Mouse (Mus musculus) hindbrain, embryonic 13.5 days (tissue): ENCODE measurements around the gene Siva1. TPM values are rescaled to one million over a fixed set of nuclear protein-coding genes. Genes with fewer than 3 reads are reported as not detected.
A peak's percentile ranks its signal among the peaks of the same experiment; 100 is the strongest.

Experiments
- ATAC-seq: fragments of 200-750 bp; cut with Nextera tagmentation; 2 replicates; pipeline ENCODE4 v1.8.0; 2017; ENCODE audit warnings: moderate TSS enrichment; ENCODE audit not compliant: low FRiP score
- H3K27ac ChIP-seq: fragments of 300-500 bp; sonication (generic); 2 replicates; pipeline ENCODE4 v1.5.1; 2015; ENCODE audit warnings: inconsistent platforms, mild to moderate bottlenecking, moderate library complexity
- H3K27me3 ChIP-seq: fragments of 300-500 bp; sonication (generic); 2 replicates; pipeline ENCODE4 v1.6.1; 2015; ENCODE audit warnings: mild to moderate bottlenecking, inconsistent platforms
- H3K36me3 ChIP-seq: fragments of 300-500 bp; sonication (generic); 2 replicates; pipeline ENCODE4 v1.6.1; 2015; ENCODE audit warnings: mild to moderate bottlenecking, inconsistent platforms
- H3K4me1 ChIP-seq: fragments of 300-500 bp; sonication (generic); replicated peaks from 2 replicates; pipeline ENCODE4 v1.6.1; 2015; ENCODE audit warnings: inconsistent platforms
- H3K4me2 ChIP-seq: fragments of 300-500 bp; sonication (generic); 2 replicates; pipeline ENCODE4 v1.6.1; 2015; ENCODE audit warnings: inconsistent platforms, mild to moderate bottlenecking, moderate library complexity
- H3K4me3 ChIP-seq: fragments of 300-500 bp; sonication (generic); 2 replicates; pipeline ENCODE4 v1.5.1; 2015; ENCODE audit warnings: mild to moderate bottlenecking, inconsistent platforms
- H3K9ac ChIP-seq: fragments of 300-500 bp; sonication (generic); 2 replicates; pipeline ENCODE4 v1.6.1; 2015; ENCODE audit warnings: mild to moderate bottlenecking, inconsistent platforms
- H3K9me3 ChIP-seq: fragments of 300-500 bp; sonication (generic); 2 replicates; pipeline ENCODE4 v1.6.1; 2016; ENCODE audit warnings: inconsistent platforms
- WGBS: fragments of 180-500 bp; shearing (Covaris S2); methylation state at CpG from one replicate; pipeline ENCODE4 v1.1.7; 2015; 5-methylcytosine and 5-hydroxymethylcytosine counted together
- polyA plus RNA-seq: library from polyadenylated mRNA; unstranded; fragments of >200 nt; fragmentation: Nextera tagmentation; extraction: Ambion mirVana; gene quantifications from 2 replicates; pipeline ENCODE4 v1.2.1, GENCODE M21; 2015

Gene Siva1
- polyA plus RNA-seq, 1 experiment from 2014 or later, result 63.8 TPM

GRCm38 (mm10) chr12:112606998-112607397 lies 37.5 kb upstream of the Siva1 start:
- H3K36me3 ChIP-seq, result no peaks in the 10 kb centered on the region
- no peak for ATAC-seq
- 87% methylated on average over 6 of the region's 6 CpGs for WGBS
- no peak overlapping the region for H3K4me3 ChIP-seq
- no peaks in the 10 kb centered on the region for H3K27me3 ChIP-seq
- H3K4me1 ChIP-seq, result peaks cover 9% of the 10 kb centered on the region
- no peak overlapping the region for H3K4me2 ChIP-seq
- H3K9ac ChIP-seq, result no peak overlapping the region
- H3K27ac ChIP-seq, result no peak overlapping the region
- no peaks in the 10 kb centered on the region for H3K9me3 ChIP-seq

GRCm38 (mm10) chr12:112609031-112609430 lies 35.4 kb upstream of the Siva1 start:
- no peaks in the 10 kb centered on the region for H3K36me3 ChIP-seq
- WGBS, result 93% methylated on average over 10 of the region's 10 CpGs

GRCm38 (mm10) chr12:112616668-112617067 lies 27.8 kb upstream of the Siva1 start:
- Histone ChIP-seq H3K27ac (no peak overlapping the region), H3K9me3 (no peaks in the 10 kb centered on the region; the same call in 1 of the 2 replicates), H3K4me3 (no peak overlapping the region), H3K27me3 (peaks cover 35% of the 10 kb centered on the region), H3K4me1 (peaks cover 21% of the 10 kb centered on the region), H3K36me3 (no peaks in the 10 kb centered on the region), H3K4me2 (no peak overlapping the region), H3K9ac (no peak overlapping the region)
- WGBS, result 52% methylated on average over 9 of the region's 9 CpGs
- ATAC-seq, result no peak

More at GRCm38 (mm10) chr12:112609031-112609430, 35.4 kb upstream of the Siva1 start:
- no peak overlapping the region for H3K27ac ChIP-seq
- no peaks in the 10 kb centered on the region for H3K27me3 ChIP-seq
- no peak for ATAC-seq
- no peaks in the 10 kb centered on the region for H3K9me3 ChIP-seq
- H3K4me2 ChIP-seq, result no peak overlapping the region
- H3K4me1 ChIP-seq, result peaks cover 9% of the 10 kb centered on the region
- no peak overlapping the region for H3K9ac ChIP-seq
- no peak overlapping the region for H3K4me3 ChIP-seq

- no peak for ATAC-seq
- peaks cover 40% of the 10 kb centered on the region for H3K27me3 ChIP-seq
These were observed 27.3 kb upstream of the Siva1 start for GRCm38 (mm10) chr12:112617184-112617583.

GRCm38 (mm10) chr12:112617898-112618380 lies 26.5 kb upstream of the Siva1 start:
- 14% methylated on average over 8 of the region's 8 CpGs for WGBS
- Histone ChIP-seq H3K4me1 (peaks cover 21% of the 10 kb centered on the region), H3K9me3 (no peaks in the 10 kb centered on the region; the same call in 1 of the 2 replicates), H3K9ac (no peak overlapping the region), H3K27ac (no peak overlapping the region), H3K4me2 (no peak overlapping the region), H3K4me3 (no peak overlapping the region), H3K27me3 (peaks cover 44% of the 10 kb centered on the region), H3K36me3 (no peaks in the 10 kb centered on the region)
- ATAC-seq, result peak; percentile 47

More at GRCm38 (mm10) chr12:112617184-112617583, 27.3 kb upstream of the Siva1 start:
- Histone ChIP-seq H3K27ac (no peak overlapping the region), H3K36me3 (no peaks in the 10 kb centered on the region), H3K9me3 (no peaks in the 10 kb centered on the region; the same call in 1 of the 2 replicates), H3K4me3 (no peak overlapping the region), H3K4me2 (no peak overlapping the region), H3K4me1 (peaks cover 21% of the 10 kb centered on the region), H3K9ac (no peak overlapping the region)
- WGBS, result 85% methylated on average over 11 of the region's 11 CpGs

- Histone ChIP-seq H3K4me2 (peak overlapping the region; percentile 79), H3K4me3 (peak overlapping the region; percentile 49), H3K36me3 (no peaks in the 10 kb centered on the region), H3K4me1 (peaks cover 21% of the 10 kb centered on the region), H3K27ac (no peak overlapping the region), H3K9me3 (no peaks in the 10 kb centered on the region; the same call in 1 of the 2 replicates), H3K27me3 (peaks cover 44% of the 10 kb centered on the region), H3K9ac (peak overlapping the region; percentile 74)
- no peak for ATAC-seq
- 25% methylated on average over 13 of the region's 13 CpGs for WGBS
These were observed 25.3 kb upstream of the Siva1 start for GRCm38 (mm10) chr12:112618981-112619685.

- Histone ChIP-seq H3K27ac (no peak within 1 kb of the TSS), H3K27me3 (peaks cover 44% of the 10 kb centered on the region), H3K9ac (peak within 1 kb of the TSS; percentile 74), H3K36me3 (no peaks in the 10 kb centered on the region), H3K4me2 (peak within 1 kb of the TSS; percentile 79), H3K4me1 (peaks cover 21% of the 10 kb centered on the region), H3K9me3 (no peaks in the 10 kb centered on the region; the same call in 1 of the 2 replicates), H3K4me3 (peak within 1 kb of the TSS; percentile 49)
- under 1% methylated on average over 43 of the region's 56 CpGs for WGBS
- peak; percentile 44 for ATAC-seq
These were observed 24.7 kb upstream of the Siva1 start, which contains the start of gene Adssl1 for GRCm38 (mm10) chr12:112619686-112620353. Adssl1 (plus strand) TSS chr12:112620045.

- Histone ChIP-seq H3K4me3 (peak overlapping the region; percentile 49), H3K27ac (no peak overlapping the region), H3K4me2 (peak overlapping the region; percentile 79), H3K9me3 (no peaks in the 10 kb centered on the region; the same call in 1 of the 2 replicates), H3K9ac (peak overlapping the region; percentile 74), H3K27me3 (peaks cover 44% of the 10 kb centered on the region), H3K36me3 (no peaks in the 10 kb centered on the region), H3K4me1 (peaks cover 21% of the 10 kb centered on the region)
- 11% methylated on average over 16 of the region's 16 CpGs for WGBS
- ATAC-seq, result no peak
These were observed 24.0 kb upstream of the Siva1 start for GRCm38 (mm10) chr12:112620354-112621061.

GRCm38 (mm10) chr12:112621900-112622299 lies 22.6 kb upstream of the Siva1 start:
- H3K9me3 ChIP-seq, result no peaks in the 10 kb centered on the region; the same call in 1 of the 2 replicates
- H3K9ac ChIP-seq, result no peak overlapping the region
- H3K4me2 ChIP-seq, result no peak overlapping the region
- no peak for ATAC-seq
- H3K4me1 ChIP-seq, result peaks cover 21% of the 10 kb centered on the region
- H3K4me3 ChIP-seq, result no peak overlapping the region
- H3K36me3 ChIP-seq, result no peaks in the 10 kb centered on the region
- WGBS, result 93% methylated on average over 3 of the region's 3 CpGs
- H3K27ac ChIP-seq, result no peak overlapping the region
- peaks cover 44% of the 10 kb centered on the region for H3K27me3 ChIP-seq

GRCm38 (mm10) chr12:112623742-112624141 lies 20.7 kb upstream of the Siva1 start:
- H3K4me1 ChIP-seq, result peaks cover 22% of the 10 kb centered on the region
- H3K9me3 ChIP-seq, result no peaks in the 10 kb centered on the region
- 13% methylated on average over 2 of the region's 2 CpGs for WGBS
- H3K9ac ChIP-seq, result no peak overlapping the region
- no peak overlapping the region for H3K27ac ChIP-seq
- H3K27me3 ChIP-seq, result peaks cover 36% of the 10 kb centered on the region
- H3K4me2 ChIP-seq, result no peak overlapping the region
- no peaks in the 10 kb centered on the region for H3K36me3 ChIP-seq
- no peak overlapping the region for H3K4me3 ChIP-seq
- no peak for ATAC-seq

GRCm38 (mm10) chr12:112625700-112626099 lies 18.8 kb upstream of the Siva1 start:
- no peak overlapping the region for H3K9ac ChIP-seq
- H3K36me3 ChIP-seq, result no peaks in the 10 kb centered on the region
- WGBS, result 91% methylated on average over 4 of the region's 4 CpGs
- peaks cover 11% of the 10 kb centered on the region for H3K4me1 ChIP-seq
- no peak overlapping the region for H3K4me2 ChIP-seq
- H3K27ac ChIP-seq, result no peak overlapping the region
- H3K9me3 ChIP-seq, result no peaks in the 10 kb centered on the region
- no peak overlapping the region for H3K4me3 ChIP-seq
- no peak for ATAC-seq
- H3K27me3 ChIP-seq, result peaks cover 18% of the 10 kb centered on the region

GRCm38 (mm10) chr12:112626455-112626854 lies 18.0 kb upstream of the Siva1 start:
- peaks cover 11% of the 10 kb centered on the region for H3K27me3 ChIP-seq
- no peak for ATAC-seq
- no peak overlapping the region for H3K27ac ChIP-seq
- H3K36me3 ChIP-seq, result no peaks in the 10 kb centered on the region
- H3K4me1 ChIP-seq, result peaks cover 9% of the 10 kb centered on the region
- 82% methylated on average over 6 of the region's 6 CpGs for WGBS
- H3K9ac ChIP-seq, result no peak overlapping the region
- no peak overlapping the region for H3K4me2 ChIP-seq
- H3K9me3 ChIP-seq, result no peaks in the 10 kb centered on the region
- no peak overlapping the region for H3K4me3 ChIP-seq
